Mouse (Mus musculus): ENCODE results near the gene Plcb1.

Plcb1 gene

GRCm38 (mm10) chr2:134838888-134839287 is 53.0 kb downstream of the Plcb1 start:
- DNase-seq (ENCODE audit: low spot score): no peak

DNA sequence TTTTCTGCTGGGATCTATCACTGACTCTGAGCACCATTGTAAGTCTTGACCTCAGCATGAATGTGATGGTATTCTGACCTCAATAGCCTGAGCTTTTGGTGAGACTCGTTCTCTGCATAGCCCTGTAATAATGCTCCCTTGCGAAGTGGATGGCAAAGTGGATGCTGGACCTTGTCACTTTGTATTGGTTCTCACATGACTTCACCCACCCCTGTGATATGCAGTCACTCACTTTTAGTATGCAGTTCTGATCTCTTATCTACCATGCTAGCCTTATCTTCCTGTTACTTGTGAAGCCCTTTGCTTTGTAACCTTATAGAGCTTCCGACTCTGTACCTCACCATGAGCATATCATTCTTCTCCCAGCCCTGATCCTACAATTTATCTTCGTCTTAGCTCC is 57.0 kb downstream of the Plcb1 start:
- no peak for DNase-seq (ENCODE audit: low spot score)

GRCm38 (mm10) chr2:134844391-134845238 is 58.7 kb downstream of the Plcb1 start:
- DNase-seq (ENCODE audit: low spot score): no peak

DNA sequence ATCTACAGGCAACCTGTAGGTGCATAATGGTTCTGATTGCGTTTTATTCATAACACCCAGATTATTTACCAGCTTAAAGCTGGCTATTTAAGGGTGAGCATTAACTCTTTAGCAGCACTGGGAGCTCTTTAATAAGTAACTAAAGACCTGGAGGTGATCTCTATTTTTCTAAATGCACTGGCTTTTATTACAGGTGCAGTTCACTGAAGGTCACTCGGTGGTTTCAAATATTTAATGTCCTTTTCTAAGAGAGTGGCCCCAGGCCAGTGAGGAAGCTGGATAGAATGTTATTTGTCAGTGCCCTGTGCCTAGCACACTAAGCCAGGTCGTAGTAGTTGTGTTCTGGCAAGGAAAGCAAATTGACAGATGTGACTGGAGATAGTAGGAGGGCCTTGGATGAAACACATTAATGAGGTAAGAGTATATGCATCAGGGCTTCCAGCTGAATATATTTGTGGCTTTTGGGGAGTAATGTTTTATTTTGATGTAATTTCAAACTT is 59.4 kb downstream of the Plcb1 start:
- no peak for DNase-seq (ENCODE audit: low spot score)

DNA sequence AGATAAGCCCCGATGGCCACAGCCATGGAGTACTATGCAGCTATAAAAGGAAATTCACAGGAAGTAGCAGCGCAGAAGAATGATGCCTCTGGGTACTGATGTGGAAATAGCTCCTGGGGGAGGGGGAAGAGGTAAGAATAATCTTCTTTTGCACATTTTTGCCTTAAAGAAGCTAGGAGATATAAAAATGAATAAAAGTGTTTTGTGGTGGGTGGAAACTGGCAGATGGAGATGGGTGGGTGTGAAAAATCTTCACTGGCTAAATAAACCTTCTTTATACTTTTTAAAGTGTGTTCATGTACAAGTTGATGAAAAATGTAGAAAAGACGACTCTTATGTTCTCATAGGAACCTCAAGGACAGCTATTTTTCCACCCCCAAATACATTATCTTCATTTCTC is 60.7 kb downstream of the Plcb1 start:
- DNase-seq (ENCODE audit: low spot score): no peak

DNA sequence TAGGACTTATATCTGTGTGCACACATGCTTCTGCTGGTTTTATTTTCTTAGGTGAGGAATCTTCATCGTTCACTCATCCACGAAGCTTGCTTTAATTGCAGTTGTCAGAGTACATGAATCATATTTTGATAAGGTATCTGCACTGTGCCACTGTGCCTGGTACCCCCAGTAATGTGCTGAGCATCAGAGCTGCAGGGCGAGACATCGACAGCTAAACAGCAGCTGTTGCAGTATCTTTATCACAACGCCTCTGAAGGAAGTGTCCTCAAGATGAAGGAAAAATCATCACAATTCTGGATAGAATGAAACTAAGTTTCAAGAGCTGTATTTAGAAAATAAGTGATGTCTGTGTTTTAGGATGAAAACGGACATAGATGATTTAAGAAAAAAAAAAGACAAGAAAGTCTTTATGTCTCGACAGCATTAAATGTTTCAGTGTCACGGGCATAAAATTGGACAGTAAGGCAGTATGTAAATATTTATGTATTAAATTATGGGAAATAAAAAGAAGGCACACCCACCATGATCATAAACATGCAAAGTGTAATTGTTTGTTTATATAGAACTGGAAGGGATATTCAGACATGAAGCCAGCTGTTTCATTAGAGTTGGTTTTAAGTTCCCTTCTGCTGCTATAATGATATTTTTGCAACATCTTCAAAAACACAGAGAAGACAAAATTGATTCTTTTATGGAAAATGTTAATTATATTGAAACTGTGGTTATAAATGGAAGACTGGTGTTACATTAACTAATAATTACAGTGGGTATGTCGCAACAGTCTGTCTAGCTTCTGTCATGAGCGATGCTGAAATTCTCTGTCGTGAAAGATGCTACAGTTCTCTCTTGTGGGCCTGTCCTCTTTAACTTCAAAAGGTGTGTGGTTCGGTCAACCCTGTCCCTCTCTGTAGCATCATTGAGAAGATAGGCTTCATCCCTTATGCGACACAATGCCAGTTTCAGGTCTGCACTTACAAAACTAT is 65.6 kb downstream of the Plcb1 start:
- no peak for DNase-seq (ENCODE audit: low spot score)

GRCm38 (mm10) chr2:134856239-134856638 is 70.4 kb downstream of the Plcb1 start:
- DNase-seq (ENCODE audit: low spot score): no peak

DNA sequence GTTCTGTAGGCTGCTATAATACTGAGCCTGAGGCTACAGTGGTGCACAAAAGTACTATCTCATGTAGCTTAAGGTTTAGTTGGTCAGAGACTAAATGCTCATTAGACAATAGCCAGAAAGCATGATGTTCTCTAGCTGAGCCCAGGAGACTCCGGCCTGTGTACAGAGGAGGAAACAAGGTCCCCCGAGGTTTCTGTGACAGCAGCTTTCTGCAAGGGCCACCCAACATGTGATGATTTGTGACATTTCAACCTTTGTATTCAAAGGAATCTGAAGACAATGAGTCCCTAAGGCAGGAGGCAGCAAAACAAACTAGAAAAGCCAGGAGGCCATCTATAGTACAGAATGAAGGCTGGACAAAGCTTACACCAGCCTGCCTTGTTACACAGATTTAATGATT is 70.8 kb downstream of the Plcb1 start:
- DNase-seq (ENCODE audit: low spot score): no peak

DNA sequence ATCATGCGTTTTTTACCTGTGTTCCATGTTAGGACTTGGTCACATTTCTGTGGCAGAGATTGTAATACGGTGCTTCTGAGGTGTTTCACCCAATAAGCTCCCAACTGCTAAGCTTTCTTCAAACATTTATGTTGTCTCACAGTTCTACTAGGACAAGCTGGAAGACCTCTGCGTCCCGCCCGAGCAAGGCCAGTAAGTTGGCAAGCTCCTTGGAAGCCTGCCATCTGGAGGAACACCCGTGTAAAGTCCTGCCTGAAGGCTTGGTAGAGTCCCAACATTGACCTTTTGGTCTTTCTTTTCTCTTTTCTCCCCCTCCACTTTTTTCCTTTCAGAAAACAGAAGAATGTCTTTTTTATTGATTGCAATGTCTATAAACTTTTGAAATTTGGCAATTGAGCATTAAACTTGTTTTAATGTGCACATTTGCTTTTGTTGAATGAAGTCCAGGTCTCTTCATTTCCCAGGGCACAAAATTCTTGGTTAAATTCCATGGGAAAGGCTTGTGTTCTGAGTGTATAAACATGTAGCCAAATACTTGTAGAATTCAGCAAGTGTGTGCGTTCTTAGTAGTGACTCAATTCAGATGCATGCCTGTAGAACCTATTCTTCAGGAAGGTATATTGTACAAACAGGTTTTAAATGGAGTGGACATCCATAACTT is 79.2 kb downstream of the Plcb1 start:
- no peak for DNase-seq (ENCODE audit: low spot score)

- no peak for DNase-seq (ENCODE audit: low spot score)
Observed at GRCm38 (mm10) chr2:134867381-134867780, 81.5 kb downstream of the Plcb1 start.

DNA sequence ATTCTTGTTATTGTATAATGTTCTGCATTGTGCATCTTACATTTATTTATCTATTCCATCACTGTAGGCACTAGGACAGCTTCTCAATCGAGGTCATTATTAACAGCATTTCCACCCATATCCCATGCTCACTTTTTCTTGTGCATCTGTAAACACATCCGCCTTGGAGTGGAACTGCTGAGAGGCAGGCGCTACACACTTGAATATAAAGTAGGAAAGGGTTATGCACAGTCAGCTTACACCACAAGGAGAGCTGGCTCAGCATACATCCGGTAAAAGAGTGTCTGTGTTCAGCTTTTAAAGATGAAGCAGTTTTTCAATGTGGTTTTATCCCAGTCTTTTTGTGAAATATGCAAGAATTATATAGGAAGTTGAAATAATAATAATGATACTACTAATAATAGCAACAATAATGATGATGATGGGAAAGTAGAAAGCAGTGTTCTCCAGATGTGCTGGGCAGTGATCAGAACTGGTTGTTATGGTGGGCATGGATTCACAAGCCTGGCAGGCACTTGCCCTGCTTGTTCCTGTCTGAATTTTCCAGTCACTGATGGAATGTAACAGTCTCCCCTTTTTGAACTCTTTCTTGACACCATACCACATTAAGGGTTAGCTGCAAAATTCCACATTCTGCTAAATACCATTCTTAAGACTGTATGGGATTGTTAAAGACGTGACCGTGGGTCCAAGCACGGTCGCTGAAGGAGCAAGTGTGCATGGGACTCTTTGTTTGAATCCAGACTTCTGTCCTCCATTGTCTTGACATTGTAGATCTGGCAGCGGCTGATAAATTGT is 86.0 kb downstream of the Plcb1 start:
- DNase-seq (ENCODE audit: low spot score): no peak

DNA sequence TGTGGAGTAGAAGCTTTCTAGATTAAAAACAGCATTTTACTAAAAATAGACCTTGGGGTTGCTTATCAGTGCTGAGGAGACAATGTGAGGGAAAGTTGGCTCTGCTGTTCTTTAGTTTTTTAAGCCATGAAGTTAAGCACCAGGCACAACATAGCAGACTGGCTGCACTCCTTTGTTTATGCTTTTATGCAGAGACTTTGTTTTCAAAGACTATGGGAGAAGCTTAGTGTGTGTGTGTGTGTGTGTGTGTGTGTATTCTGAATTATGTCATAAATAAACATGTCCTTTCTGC is 86.6 kb downstream of the Plcb1 start:
- no peak for DNase-seq (ENCODE audit: low spot score)

- no peak for DNase-seq (ENCODE audit: low spot score)
Observed at GRCm38 (mm10) chr2:134877148-134877547, 91.3 kb downstream of the Plcb1 start.

DNA sequence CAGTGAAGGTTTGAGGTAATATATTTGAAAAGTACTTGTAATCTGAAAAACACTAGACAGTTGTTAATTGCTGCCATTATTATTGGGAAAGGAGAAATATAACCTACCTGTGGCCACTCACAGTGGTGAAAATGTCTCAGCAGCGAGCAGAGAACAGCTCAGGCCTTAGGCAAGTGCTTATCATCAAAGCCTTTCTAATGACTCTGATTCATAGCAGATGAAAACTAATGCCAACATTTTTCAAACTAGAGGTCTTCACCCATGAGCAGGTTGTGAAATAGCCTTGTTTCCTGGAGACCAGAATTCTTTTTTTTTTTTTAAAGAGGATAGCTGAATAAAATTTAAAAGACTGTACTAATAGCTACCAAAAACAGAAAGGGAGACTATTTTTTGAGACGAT is 105.3 kb downstream of the Plcb1 start:
- DNase-seq (ENCODE audit: low spot score): no peak

- no peak for DNase-seq (ENCODE audit: low spot score)
Observed at GRCm38 (mm10) chr2:134894776-134895175, 108.9 kb downstream of the Plcb1 start.

DNA sequence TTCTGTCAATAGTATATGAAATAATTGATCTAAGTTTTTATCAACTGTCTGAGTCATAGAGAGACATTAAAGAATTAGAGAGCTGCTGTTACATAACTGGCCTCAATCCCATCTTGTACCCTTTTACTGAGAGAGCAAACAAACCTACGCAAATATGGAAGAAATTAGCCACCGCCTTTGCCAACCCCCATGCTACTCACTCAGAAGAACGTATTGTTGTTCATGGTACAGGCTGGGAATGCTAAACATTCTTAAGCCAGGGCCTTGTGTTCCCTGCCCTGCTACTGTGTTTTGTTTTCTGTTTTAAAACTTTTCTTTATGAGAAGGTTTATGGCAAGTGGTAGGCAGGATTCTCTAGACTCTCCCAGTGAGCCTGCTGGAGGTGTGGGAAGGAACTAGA is 110.3 kb downstream of the Plcb1 start:
- no peak for DNase-seq (ENCODE audit: low spot score)

GRCm38 (mm10) chr2:134897083-134897482 is 111.2 kb downstream of the Plcb1 start:
- DNase-seq (ENCODE audit: low spot score): no peak

DNA sequence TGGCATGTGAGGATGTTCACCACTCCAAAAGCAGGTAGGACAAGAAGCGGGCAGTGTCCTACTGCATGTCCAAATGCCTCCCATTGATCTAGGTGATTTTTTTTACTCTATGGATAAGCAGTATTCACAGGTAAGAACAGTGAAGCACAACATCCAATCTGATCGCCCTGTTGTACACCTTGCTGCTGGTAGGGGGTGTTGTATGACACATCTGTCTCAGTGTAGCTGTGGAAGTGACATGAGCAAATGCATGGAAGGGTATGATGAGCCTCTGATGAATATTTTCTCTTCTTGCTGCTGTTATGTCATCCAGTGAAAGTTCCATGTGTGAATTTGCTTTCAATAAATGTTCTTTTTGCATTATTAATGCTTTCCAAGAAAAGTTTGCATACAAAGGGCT is 115.7 kb downstream of the Plcb1 start:
- DNase-seq (ENCODE audit: low spot score): no peak

DNA sequence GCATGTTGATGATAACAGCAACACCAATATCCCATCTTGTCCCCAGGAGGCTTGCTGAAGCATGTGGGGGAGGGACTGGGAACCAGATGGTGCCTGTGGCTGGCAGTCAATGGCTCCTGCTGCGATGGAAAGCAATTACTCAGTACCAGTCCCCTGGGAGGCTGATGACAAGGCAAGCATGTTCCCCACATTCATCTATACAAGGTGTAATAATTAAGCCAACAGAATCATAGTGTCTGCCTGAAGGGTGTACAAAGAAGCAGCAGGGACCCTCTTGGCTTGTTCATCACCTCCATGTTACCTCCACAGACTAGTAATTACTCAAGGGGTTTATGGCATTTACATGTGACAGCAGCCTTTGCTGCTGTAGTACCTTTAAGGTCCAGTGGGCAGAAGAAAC is 125.0 kb downstream of the Plcb1 start:
- no peak for DNase-seq (ENCODE audit: low spot score)

- no peak for DNase-seq (ENCODE audit: low spot score)
Observed at GRCm38 (mm10) chr2:134911360-134911759, 125.5 kb downstream of the Plcb1 start.

DNA sequence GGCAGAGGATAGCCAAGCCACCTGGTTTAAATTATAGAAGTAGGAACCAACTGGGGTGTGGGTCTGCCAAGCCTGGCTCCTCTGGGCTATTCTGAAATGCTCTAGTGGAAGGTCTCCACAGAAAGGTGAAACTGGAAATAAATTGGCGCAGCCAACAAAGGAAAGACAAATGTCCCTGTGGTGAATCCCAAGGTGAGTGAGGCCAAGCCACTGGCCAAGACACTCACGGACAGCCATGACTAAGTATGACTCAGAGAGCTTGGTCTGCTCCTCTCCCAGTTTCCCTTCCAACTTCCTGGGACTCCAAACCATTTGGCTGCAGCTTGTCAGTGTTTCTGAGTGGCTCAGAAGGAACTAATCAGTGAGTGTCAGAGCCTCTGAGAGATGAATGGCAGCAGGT is 126.7 kb downstream of the Plcb1 start:
- no peak for DNase-seq (ENCODE audit: low spot score)

- DNase-seq (ENCODE audit: low spot score): no peak
Observed at GRCm38 (mm10) chr2:134913542-134913941, 127.7 kb downstream of the Plcb1 start.

All from MN1 (cell line).